Comparison of ENCODE assay signal across 16 mouse cellular contexts in genomic region chr11:121348166-121348565, GRCm38 (mm10). TPM values are rescaled to one million over a fixed set of nuclear protein-coding genes. Genes with fewer than 3 reads are reported as not detected.
"Had no signal": no experiment of that assay in that cellular context is flagged by ENCODE, and none has a peak within 500 bp of the region (broad histone marks: within the 10 kb centered on the region; RNA-seq: fewer than 3 reads in every experiment).

No protein-coding gene starts in this region.

- H3K27me3 ChIP-seq: neural tube, embryonic 13.5 days; neural tube, embryonic 15.5 days; stomach, embryonic 15.5 days had no signal

- H3K4me2 ChIP-seq: neural tube, embryonic 13.5 days; neural tube, embryonic 15.5 days; stomach, embryonic 15.5 days had no signal

- DNase-seq: right cerebral cortex, adult 18-20 months; right cerebral cortex, postnatal 14 days; right cerebral cortex, postnatal 25 days; right cerebral cortex, postnatal 4 days; spleen, adult 18-20 months; thymus, adult 18-20 months; thymus, adult 2 months; thymus, postnatal 14 days; thymus, postnatal 25 days; thymus, postnatal 36 days; thymus, postnatal 4 days had no signal

- H3K9me3 ChIP-seq: neural tube, embryonic 13.5 days; neural tube, embryonic 15.5 days; stomach, embryonic 15.5 days had no signal

- H3K27ac ChIP-seq: neural tube, embryonic 13.5 days; neural tube, embryonic 15.5 days; stomach, embryonic 15.5 days; stomach, postnatal 0 days had no signal

- H3K9ac ChIP-seq: neural tube, embryonic 13.5 days; neural tube, embryonic 15.5 days; stomach, embryonic 15.5 days had no signal

- H3K4me3 ChIP-seq: neural tube, embryonic 13.5 days; neural tube, embryonic 15.5 days; stomach, embryonic 15.5 days had no signal

RNA-seq across cellular contexts. Expression of gene Rab40b, which starts 39.9 kb away (rescaled TPM):
- total RNA-seq: neutrophil, adult 5-6 weeks had no signal
